Mouse (Mus musculus) brown adipose tissue, adult 24 weeks (tissue): ENCODE results near the gene Bpifa6. TPM values are rescaled to one million over a fixed set of nuclear protein-coding genes. Genes with fewer than 3 reads are reported as not detected.

Experiments used
- H3K27ac ChIP-seq: fragments of 200-500 bp; replicated peaks from 2 replicates; pipeline ENCODE4 v1.5.1; 2012; ENCODE audit warnings: low read depth, mild to moderate bottlenecking, low read length
- H3K4me1 ChIP-seq: fragments of 200-500 bp; 2 replicates; pipeline ENCODE4 v1.6.1; 2012; ENCODE audit warnings: low read length, mixed read lengths; ENCODE audit not compliant: control insufficient read depth, insufficient read depth, insufficient read length
- H3K4me3 ChIP-seq: fragments of 200-500 bp; 2 replicates; pipeline ENCODE4 v1.5.1; 2012; ENCODE audit warnings: low read depth, mild to moderate bottlenecking, low read length, moderate library complexity; ENCODE audit not compliant: insufficient read depth
- polyA plus RNA-seq: library from polyadenylated mRNA; stranded (reverse); fragments of >200 nt; gene quantifications from 2 replicates; pipeline ENCODE4 v1.2.4, GENCODE M21; 2012; ENCODE audit not compliant: missing spikeins, insufficient read depth, insufficient read length

Gene Bpifa6
- polyA plus RNA-seq = not detected in 2 replicates

GRCm38 (mm10) chr2:153974582-153974981 lies at the start of gene Bpifa6:
TSS of gene Bpifa6 (plus strand) at chr2:153974945.
- Histone ChIP-seq H3K4me1 (no peaks in the 10 kb centered on the region), H3K4me3 (no peak within 1 kb of the TSS), H3K27ac (no peak within 1 kb of the TSS)

GRCm38 (mm10) chr2:153929871-153930413 lies 44.8 kb upstream of the Bpifa6 start:
- H3K4me1 ChIP-seq = no peaks in the 10 kb centered on the region
- H3K4me3 ChIP-seq = no peak overlapping the region
- H3K27ac ChIP-seq = no peak overlapping the region

DNA sequence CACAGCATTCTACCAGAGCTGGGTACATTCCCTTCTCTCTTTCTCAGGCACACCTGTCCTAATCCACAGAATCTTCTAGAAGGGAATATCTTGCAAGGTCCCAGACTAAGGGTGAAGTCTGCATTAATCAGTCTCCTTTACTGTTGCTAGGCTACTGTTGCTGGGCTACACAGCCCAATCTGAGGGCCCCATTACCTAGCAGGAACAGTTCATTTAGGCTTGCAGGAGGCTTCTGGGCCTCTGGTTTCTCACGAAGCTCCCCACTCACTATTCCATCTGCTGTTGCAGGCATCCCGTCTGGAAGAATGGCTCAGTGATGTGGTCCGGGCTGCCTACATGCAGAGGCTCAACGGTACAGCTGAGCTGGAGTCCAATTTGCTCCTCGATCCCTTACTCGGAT lies 43.6 kb upstream of the Bpifa6 start:
- Histone ChIP-seq H3K4me3 (no peak overlapping the region), H3K27ac (no peak overlapping the region), H3K4me1 (no peaks in the 10 kb centered on the region)

GRCm38 (mm10) chr2:153933311-153933710 lies 41.4 kb upstream of the Bpifa6 start:
- no peak overlapping the region for H3K4me3 ChIP-seq
- H3K27ac ChIP-seq = no peak overlapping the region
- H3K4me1 ChIP-seq = no peaks in the 10 kb centered on the region

- Histone ChIP-seq H3K4me3 (no peak overlapping the region), H3K4me1 (no peaks in the 10 kb centered on the region), H3K27ac (no peak overlapping the region)
Measured at GRCm38 (mm10) chr2:153935348-153935747, 39.4 kb upstream of the Bpifa6 start.

DNA sequence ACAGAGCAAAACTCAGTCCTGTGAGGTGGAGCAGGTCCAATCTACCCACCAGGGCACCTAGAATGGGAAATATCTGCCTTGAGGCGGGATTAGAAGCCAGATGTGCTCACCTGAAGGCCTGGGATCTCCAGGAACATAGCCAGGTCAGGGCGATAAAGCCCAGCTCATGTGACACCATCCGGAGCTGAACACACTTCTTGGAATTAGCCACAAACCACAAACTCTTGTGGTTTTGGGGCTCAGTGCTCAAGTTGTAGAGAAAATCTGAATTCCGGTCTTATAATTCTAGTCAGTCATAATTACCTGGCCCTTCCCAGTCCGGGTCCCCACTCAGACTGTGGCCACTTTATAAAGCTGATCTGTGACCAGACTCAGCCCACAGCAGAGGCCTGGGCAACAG lies 36.9 kb upstream of the Bpifa6 start, which contains the start of gene Bpifb4:
Bpifb4 (plus strand) TSS at position 370 of the 400 bp plus-strand sequence.
- no peak within 1 kb of the TSS for H3K27ac ChIP-seq
- no peak within 1 kb of the TSS for H3K4me3 ChIP-seq
- no peaks in the 10 kb centered on the region for H3K4me1 ChIP-seq

DNA sequence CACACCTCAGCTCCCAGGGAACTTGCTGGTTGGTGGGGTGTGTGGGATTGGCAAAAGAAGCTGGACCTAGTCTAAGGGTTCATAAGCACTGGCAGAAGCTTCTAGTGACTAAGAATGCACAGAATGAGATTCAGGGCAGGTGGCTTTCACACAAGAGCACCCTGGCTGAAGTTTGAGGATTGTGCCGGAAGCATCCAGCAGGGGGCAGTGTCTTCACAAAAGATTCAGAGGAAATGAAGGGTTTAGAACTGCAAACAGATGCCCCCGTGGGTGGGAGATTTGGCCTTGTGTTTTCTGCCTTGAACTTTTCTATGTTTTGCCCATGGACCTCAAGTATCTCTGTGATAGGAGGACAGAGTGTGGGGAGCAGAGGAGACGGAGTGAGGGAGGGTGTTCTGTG lies 31.2 kb upstream of the Bpifa6 start:
- Histone ChIP-seq H3K27ac (no peak overlapping the region), H3K4me1 (no peaks in the 10 kb centered on the region), H3K4me3 (no peak overlapping the region)

DNA sequence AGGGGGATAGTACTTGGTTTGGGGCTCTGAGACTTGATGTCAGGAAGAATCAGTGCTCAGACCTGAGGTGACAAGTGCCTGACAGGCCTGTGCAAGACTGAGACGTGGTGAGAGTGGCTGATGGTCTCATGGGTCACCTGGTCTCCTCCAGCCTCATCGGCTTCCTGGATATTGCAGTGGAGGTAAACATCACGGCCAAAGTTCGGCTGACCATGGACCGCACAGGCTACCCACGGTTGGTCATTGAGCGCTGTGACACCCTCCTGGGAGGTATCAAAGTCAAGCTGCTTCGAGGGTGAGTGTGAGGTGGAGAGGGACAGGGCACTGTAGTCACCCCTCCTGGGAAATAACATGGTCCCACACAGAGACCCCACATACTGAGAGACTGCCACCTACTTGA lies 30.2 kb upstream of the Bpifa6 start:
- H3K4me1 ChIP-seq = no peaks in the 10 kb centered on the region
- no peak overlapping the region for H3K4me3 ChIP-seq
- H3K27ac ChIP-seq = no peak overlapping the region

DNA sequence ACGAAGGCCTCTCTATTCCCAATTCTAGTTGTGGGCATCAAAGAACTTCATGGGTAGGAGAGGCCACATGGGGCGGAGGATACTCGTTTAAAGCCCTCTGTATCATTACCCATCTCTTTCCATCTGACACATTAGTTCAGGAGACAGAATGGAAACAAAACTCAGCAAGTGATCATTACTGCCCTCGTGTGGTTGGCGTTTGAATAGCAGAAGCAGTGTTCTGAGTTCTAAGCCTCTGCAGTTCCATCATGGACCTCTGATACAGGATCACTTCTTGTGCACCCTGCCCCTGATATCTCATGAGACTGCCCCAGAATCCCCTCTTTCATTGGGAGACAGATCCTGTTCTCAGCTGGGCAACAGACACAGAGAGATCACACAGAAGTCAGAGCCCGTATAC lies 21.8 kb upstream of the Bpifa6 start:
- Histone ChIP-seq H3K27ac (no peak overlapping the region), H3K4me3 (no peak overlapping the region), H3K4me1 (0 out of 2 replicates have a peak, but pooled peaks cover 2% of the 10 kb centered on the region)

GRCm38 (mm10) chr2:153953836-153954235 lies 20.9 kb upstream of the Bpifa6 start:
- Histone ChIP-seq H3K4me1 (0 out of 2 replicates have a peak, but pooled peaks cover 2% of the 10 kb centered on the region), H3K4me3 (no peak overlapping the region), H3K27ac (no peak overlapping the region)

DNA sequence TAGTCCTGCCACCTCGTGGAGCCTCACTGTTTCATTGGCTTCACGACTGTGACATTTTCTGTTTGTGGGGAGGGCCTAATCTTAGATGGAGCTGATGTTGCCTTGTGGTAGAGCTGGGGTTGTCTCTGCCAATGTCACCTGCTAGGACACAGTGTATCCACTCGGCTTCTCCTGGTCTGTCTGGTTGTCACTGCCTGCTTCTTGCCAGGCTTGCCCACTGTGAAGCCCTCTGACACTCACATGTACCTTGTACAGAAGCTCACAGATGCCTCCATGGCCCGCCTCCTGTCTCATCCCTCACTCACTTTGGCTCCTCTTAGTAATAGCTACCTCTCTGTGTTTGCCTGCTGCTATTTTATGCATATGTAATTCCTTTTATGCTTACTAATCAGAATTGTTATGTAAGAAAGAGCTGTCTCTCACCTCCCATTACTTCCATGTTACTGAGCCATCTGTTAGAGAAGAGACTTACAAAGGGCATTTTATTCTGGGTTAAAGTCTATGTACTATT lies 11.9 kb upstream of the Bpifa6 start:
- no peaks in the 10 kb centered on the region for H3K4me1 ChIP-seq
- no peak overlapping the region for H3K4me3 ChIP-seq
- H3K27ac ChIP-seq = no peak overlapping the region

DNA sequence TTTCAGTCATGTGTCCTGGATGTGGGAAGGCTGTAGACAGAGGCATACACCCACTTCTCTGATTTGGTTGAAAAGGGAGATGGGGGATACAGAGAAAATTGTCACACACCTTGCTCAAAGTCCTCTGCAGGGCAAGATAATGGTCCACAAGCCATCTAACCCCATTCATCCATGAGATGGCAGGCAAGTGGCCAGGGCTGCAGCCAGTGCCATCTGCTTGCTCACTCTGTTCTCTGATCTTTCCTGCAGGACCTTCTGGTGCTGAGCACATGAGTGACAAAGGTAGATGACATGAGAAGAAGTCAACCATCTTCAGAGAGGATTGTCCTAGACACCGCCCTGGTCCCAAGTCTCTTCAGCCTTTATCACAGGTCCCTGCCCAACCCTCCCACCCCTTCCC lies 11.4 kb upstream of the Bpifa6 start:
- Histone ChIP-seq H3K27ac (no peak overlapping the region), H3K4me3 (no peak overlapping the region), H3K4me1 (no peaks in the 10 kb centered on the region)

DNA sequence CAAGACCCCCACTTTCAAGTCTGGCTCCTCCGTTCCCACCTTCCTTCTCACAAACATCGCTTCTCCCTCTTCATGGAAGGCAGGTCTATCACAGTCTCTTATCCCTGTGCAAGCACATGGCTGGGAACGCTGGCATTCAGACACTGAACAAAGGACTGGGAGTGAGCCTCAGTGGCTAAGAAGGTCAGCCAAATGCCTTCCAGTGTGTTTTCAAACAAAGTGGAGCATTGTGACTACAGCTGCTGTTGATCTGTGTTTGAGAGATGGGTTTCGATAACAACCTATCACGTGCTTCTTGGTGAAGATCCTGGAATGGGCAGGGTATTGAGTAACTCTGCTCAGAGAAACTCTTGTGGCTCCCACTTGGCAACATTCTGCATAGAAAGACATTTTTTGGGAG lies 4.5 kb upstream of the Bpifa6 start:
- Histone ChIP-seq H3K4me3 (no peak overlapping the region), H3K4me1 (no peaks in the 10 kb centered on the region), H3K27ac (no peak overlapping the region)

GRCm38 (mm10) chr2:153995770-153996169 lies 21.0 kb downstream of the Bpifa6 start:
- H3K27ac ChIP-seq = no peak overlapping the region
- no peaks in the 10 kb centered on the region for H3K4me1 ChIP-seq
- no peak overlapping the region for H3K4me3 ChIP-seq

DNA sequence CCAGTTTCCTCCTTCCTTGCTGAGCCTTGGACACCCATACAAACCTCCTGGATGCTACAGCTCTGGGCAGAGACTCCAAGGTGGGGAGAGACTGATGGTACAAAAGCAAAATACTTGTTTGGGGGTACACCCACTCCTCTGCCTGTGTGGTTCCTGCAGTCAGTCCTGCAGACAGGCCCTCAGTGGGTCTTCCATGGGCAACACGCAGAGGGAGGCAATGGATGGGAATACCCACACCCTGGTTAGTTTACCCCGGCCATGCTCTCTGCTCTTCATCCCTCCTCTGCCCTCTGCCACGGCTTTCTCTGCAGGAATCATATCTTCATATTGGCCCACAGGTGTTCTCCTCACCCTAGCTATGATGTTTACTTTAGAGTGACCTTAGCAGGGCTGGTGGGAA lies 25.8 kb downstream of the Bpifa6 start:
- Histone ChIP-seq H3K4me3 (no peak overlapping the region), H3K27ac (no peak overlapping the region), H3K4me1 (no peaks in the 10 kb centered on the region)

GRCm38 (mm10) chr2:154001056-154001455 lies 26.3 kb downstream of the Bpifa6 start:
- Histone ChIP-seq H3K27ac (no peak overlapping the region), H3K4me1 (no peaks in the 10 kb centered on the region), H3K4me3 (no peak overlapping the region)
